Mouse (Mus musculus) brain, embryonic 14.5 days (tissue): Measurements from ENCODE around the gene Lmna.
A peak's percentile ranks its signal among the peaks of the same experiment; 100 is the strongest.

Experiments used
- CTCF ChIP-seq: fragments of 200-500 bp; IDR thresholded peaks from 2 replicates; pipeline ENCODE4 v1.5.1; 2012; ENCODE audit warnings: inconsistent platforms, mild to moderate bottlenecking, moderate library complexity, borderline replicate concordance; ENCODE audit not compliant: insufficient read depth, insufficient read length; ENCODE audit errors: extremely low read depth
- POLR2A ChIP-seq: fragments of 200-500 bp; IDR thresholded peaks from 2 replicates; pipeline ENCODE4 v1.6.1; 2012; ENCODE audit warnings: mild to moderate bottlenecking, inconsistent platforms, borderline replicate concordance; ENCODE audit not compliant: poor library complexity, insufficient read depth, insufficient read length, severe bottlenecking; ENCODE audit errors: extremely low read depth

DNA sequence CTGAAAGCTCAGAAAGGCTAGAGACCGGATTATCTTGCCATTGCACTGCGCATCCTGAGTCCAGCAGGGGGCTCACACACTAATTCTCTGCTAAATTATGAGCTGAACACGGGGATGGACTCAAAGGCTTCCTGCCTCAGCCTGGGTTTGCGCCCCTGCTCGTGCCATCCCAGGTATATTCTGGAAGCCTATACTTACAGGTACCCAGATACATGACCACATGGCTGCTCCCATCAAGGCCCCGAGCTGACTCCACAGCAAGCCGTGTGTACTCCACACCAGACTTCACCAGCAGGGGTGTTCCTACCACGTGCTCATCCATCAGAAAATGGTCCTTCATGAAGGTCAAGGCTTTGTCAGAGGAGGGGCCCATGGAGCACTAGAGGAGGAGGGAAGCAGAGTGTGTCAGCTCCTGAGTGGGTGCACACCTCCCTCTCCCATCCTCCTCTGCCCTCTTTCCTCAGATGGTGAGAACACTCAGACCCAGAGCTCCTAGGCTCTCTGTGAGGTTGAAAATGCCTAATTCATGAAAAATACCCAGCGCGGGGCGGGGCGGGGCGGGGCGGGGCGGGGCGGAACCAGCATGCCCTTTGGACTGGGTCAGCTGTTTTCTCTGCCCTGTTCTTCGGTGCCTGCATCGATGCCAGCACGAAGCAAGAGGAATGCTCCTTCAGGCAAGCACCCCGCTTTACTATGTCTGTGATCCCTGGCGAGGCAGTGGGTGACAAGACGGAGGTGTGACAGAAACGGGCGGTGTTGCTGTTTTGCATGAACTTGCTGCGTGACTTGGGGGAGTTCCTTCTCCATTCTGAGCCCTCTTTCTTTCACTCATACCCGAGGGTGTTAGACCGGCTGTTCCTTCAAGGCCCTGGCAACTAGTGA, 69.0 kb downstream of the Lmna start:
- TF ChIP-seq POLR2A (no peak), CTCF (peak; percentile 66; the same call in 1 of the 2 replicates)
